Mouse (Mus musculus) ES-Bruce4 (cell line): ENCODE results near the gene Ptpn11. TPM values are rescaled to one million over a fixed set of nuclear protein-coding genes. Genes with fewer than 3 reads are reported as not detected.

Experiments
- H3K27ac ChIP-seq: 2 replicates; pipeline ENCODE4 v1.5.1; 2012; ENCODE audit warnings: low read length, inconsistent platforms; ENCODE audit not compliant: insufficient read depth
- H3K27me3 ChIP-seq: 2 replicates; pipeline ENCODE4 v1.6.1; 2012; ENCODE audit warnings: mild to moderate bottlenecking, low read length, inconsistent platforms; ENCODE audit not compliant: control insufficient read depth, poor library complexity, insufficient read depth, severe bottlenecking
- H3K36me3 ChIP-seq: 2 replicates; pipeline ENCODE4 v1.6.1; 2012; ENCODE audit warnings: inconsistent platforms, mild to moderate bottlenecking, low read length, moderate library complexity; ENCODE audit not compliant: control insufficient read depth, poor library complexity, insufficient read depth, severe bottlenecking
- H3K4me1 ChIP-seq: one replicate; pipeline ENCODE4 v1.8.1; 2011; ENCODE audit warnings: low read length; ENCODE audit not compliant: control insufficient read depth, insufficient read depth
- H3K4me3 ChIP-seq: 2 replicates; pipeline ENCODE4 v1.5.1; 2011; ENCODE audit warnings: low read depth, mild to moderate bottlenecking, low read length
- H3K9ac ChIP-seq: 2 replicates; pipeline ENCODE4 v1.6.1; 2012; ENCODE audit warnings: low read depth, mild to moderate bottlenecking, inconsistent platforms; ENCODE audit not compliant: poor library complexity, severe bottlenecking
- H3K9me3 ChIP-seq: replicated peaks from 2 replicates; pipeline ENCODE4 v1.6.1; 2012; ENCODE audit warnings: mild to moderate bottlenecking, low read length, inconsistent platforms; ENCODE audit not compliant: control insufficient read depth, poor library complexity, insufficient read depth, severe bottlenecking
- CTCF ChIP-seq: IDR thresholded peaks from one replicate; pipeline ENCODE4 v1.8.1; 2011; ENCODE audit warnings: low read depth, low read length
- EP300 ChIP-seq: IDR thresholded peaks from 2 replicates; pipeline ENCODE4 v1.6.1; 2011; ENCODE audit warnings: low read depth, low read length; ENCODE audit not compliant: insufficient read depth
- POLR2A ChIP-seq: IDR thresholded peaks from one replicate; pipeline ENCODE4 v1.8.1; 2011; ENCODE audit warnings: low read length; ENCODE audit not compliant: insufficient read depth
- polyA plus RNA-seq: library from polyadenylated mRNA; stranded (reverse); fragments of >200 nt; gene quantifications from 2 replicates; pipeline ENCODE4 v1.2.4, GENCODE M21; 2011; ENCODE audit warnings: low read depth; ENCODE audit not compliant: missing spikeins, insufficient read depth, insufficient read length

Ptpn11 gene
- polyA plus RNA-seq, 1 experiment = 66.8 TPM

GRCm38 (mm10) chr5:121122036-121122435 is 69.2 kb downstream of the Ptpn11 start:
- no peaks in the 10 kb centered on the region for H3K27me3 ChIP-seq
- TF ChIP-seq CTCF (no peak), POLR2A (no peak), EP300 (no peak)
- H3K9ac ChIP-seq = no peak overlapping the region
- no peak overlapping the region for H3K4me3 ChIP-seq
- H3K4me1 ChIP-seq = no peaks in the 10 kb centered on the region
- H3K27ac ChIP-seq = no peak overlapping the region
- H3K36me3 ChIP-seq = no peaks in the 10 kb centered on the region
- no peaks in the 10 kb centered on the region for H3K9me3 ChIP-seq

DNA sequence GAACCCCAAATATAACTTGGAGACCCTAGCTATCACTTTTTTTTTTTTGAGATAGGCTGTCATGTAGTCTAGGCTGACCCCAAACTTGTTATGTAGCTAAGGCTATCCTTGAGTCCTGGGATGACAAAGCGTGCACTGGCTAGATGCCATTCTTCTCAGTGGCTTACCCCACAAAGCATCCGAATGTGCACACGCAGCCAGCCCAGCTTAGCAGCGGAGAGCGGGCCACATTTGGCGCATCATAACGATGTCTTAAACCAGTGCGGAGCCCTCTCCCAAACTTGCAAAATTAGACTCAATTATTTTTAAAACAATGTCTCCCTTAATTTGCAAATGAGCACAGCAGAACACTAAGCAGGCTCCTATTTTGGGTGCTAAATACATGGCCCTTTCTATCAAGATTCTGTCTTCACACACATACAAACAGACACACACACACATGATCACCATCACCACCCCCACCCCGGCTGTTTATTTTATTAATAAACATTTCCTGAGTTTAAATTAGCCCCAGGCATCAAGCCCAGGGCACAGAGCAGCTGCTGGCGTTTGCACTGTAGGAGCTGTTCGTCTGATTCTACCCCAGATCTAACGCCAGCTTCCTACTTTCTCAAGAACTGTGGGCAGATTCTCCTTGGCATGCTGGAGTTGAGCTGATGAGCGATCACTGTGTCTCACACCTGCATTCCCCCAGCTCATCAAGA is 71.7 kb downstream of the Ptpn11 start:
- TF ChIP-seq EP300 = no peak
- no peak for TF ChIP-seq CTCF
- TF ChIP-seq POLR2A = no peak
- Histone ChIP-seq H3K4me3 (no peak overlapping the region), H3K36me3 (no peaks in the 10 kb centered on the region)

DNA sequence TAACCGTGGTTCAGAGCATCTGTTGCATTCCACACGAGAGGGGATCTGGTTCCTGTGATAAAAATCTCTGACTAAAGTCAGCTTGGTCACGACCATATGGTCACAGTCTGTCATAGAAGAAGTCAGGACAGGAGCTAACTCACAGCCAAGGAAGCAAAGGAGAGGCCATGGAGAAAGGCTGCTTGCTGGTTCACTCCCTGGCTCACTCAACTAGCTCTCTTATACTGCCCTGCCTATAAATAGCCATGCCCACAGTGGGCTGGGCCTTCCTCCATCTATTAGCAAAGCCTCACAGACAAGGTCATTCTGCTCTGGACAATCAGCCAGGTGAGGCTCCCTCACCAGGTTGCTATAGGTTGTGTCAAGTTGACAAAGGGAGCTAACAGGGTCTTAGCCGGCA is 72.9 kb downstream of the Ptpn11 start:
- no peaks in the 10 kb centered on the region for H3K27me3 ChIP-seq
- no peaks in the 10 kb centered on the region for H3K4me1 ChIP-seq
- TF ChIP-seq CTCF = no peak
- TF ChIP-seq EP300 = no peak
- no peak for TF ChIP-seq POLR2A
- H3K36me3 ChIP-seq = no peaks in the 10 kb centered on the region
- H3K27ac ChIP-seq = no peak overlapping the region
- no peaks in the 10 kb centered on the region for H3K9me3 ChIP-seq
- H3K4me3 ChIP-seq = no peak overlapping the region
- no peak overlapping the region for H3K9ac ChIP-seq

More for the DNA sequence above, 71.7 kb downstream of the Ptpn11 start:
- no peak overlapping the region for H3K27ac ChIP-seq
- no peaks in the 10 kb centered on the region for H3K4me1 ChIP-seq
- no peak overlapping the region for H3K9ac ChIP-seq
- no peaks in the 10 kb centered on the region for H3K27me3 ChIP-seq
- no peaks in the 10 kb centered on the region for H3K9me3 ChIP-seq

- H3K27me3 ChIP-seq = no peaks in the 10 kb centered on the region
- H3K4me1 ChIP-seq = no peaks in the 10 kb centered on the region
- H3K36me3 ChIP-seq = no peaks in the 10 kb centered on the region
- no peak overlapping the region for H3K27ac ChIP-seq
- no peak overlapping the region for H3K4me3 ChIP-seq
- TF ChIP-seq POLR2A = no peak
- no peak for TF ChIP-seq EP300
- no peak overlapping the region for H3K9ac ChIP-seq
- no peaks in the 10 kb centered on the region for H3K9me3 ChIP-seq
Observed at GRCm38 (mm10) chr5:121116941-121117340, 74.3 kb downstream of the Ptpn11 start.

DNA sequence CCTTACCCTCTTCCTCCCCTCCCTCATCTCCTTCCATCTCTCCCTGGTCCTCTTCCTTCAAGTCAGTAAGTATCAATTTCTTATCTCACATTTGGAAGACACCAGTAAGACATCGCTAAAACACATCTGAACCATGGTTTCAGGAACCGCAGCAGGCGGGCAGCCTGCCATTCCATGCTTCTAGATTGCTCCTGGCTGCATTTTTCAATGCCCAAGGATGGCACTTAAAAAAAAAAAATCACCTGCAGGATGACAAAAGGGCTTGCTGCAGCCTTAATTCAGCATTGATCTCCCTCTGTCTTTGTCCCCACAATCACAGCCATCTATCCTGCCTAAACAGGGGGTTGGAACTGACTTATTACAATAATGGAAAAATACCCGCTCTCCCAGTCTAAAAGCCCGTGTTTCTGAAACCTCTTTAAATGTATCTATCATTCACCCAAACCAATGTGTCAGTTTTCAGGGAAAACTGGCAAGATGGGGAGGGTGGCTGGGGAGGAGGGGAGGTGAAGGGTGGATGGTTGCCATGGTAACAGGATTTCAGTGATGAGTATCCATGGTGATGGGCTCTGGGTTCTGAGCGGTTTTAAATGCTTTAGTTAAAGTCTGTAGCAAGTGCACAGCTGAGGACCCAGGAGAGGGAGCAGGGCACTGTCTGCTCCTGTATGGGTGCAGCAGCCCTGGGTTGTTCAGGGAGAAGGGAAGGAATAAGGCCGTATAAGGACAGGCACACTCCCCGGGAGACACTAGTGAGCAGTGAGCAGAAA is 75.6 kb downstream of the Ptpn11 start:
- Histone ChIP-seq H3K9ac (no peak overlapping the region), H3K27ac (no peak overlapping the region), H3K36me3 (no peaks in the 10 kb centered on the region), H3K9me3 (no peaks in the 10 kb centered on the region), H3K4me3 (no peak overlapping the region), H3K4me1 (no peaks in the 10 kb centered on the region), H3K27me3 (no peaks in the 10 kb centered on the region)
- TF ChIP-seq EP300 (no peak), POLR2A (no peak), CTCF (no peak)

DNA sequence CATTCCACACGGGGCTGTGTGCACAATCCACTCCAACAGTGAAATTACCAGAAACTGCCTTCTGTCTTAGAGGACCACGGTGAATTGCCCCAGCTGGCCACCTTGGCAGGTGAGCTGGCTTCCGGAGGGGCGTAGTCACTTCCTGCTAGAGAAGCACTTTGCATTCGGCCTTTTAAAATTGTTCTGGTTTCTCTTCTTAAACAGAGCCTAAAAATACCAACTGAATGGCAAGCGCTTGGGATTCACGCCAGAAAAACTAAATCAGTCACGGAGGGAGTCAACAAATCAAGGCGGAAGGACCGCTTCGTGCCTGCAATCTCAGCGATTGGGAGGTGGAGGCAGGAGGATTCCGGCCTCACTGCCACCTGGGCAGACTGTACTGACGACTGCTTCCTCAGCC is 77.0 kb downstream of the Ptpn11 start:
- Histone ChIP-seq H3K27me3 (no peaks in the 10 kb centered on the region), H3K27ac (no peak overlapping the region), H3K9me3 (no peaks in the 10 kb centered on the region), H3K36me3 (no peaks in the 10 kb centered on the region), H3K9ac (no peak overlapping the region), H3K4me1 (no peaks in the 10 kb centered on the region), H3K4me3 (no peak overlapping the region)
- no peak for TF ChIP-seq POLR2A
- TF ChIP-seq CTCF = no peak
- no peak for TF ChIP-seq EP300
